In genomic region chr1:164109763-164110162, GRCm38 (mm10) we compare ENCODE assay signal across 21 mouse cellular contexts. TPM values are rescaled to one million over a fixed set of nuclear protein-coding genes. Genes with fewer than 3 reads are reported as not detected.
A peak's percentile ranks its signal among the peaks of the same experiment; 100 is the strongest.
DNase-seq lines count a peak whose midpoint lies in the region; ATAC-seq and TF ChIP-seq lines count a peak whose summit lies in the region.
"Had no signal": no experiment of that assay in that cellular context is flagged by ENCODE, and none has a peak within 500 bp of the region (broad histone marks: within the 10 kb centered on the region; RNA-seq: fewer than 3 reads in every experiment).

No protein-coding gene starts in this region.

- ATAC-seq in kidney, postnatal 0 days (replicated peaks; ENCODE audit: low FRiP score, low read depth): no peak
- ATAC-seq in lung, embryonic 16.5 days (ENCODE audit: low read depth): 0 out of 2 replicates have a peak, but pooled peaks have one; percentile 43
- ATAC-seq: forebrain, postnatal 0 days had no signal

- TF ChIP-seq CTCF in kidney, postnatal 0 days (IDR thresholded peaks at IDR 0.05; ENCODE audit: low read depth): no peak

- 35% methylated on average over 2 of the region's 2 CpGs for WGBS in kidney, postnatal 0 days
- 62% methylated on average over 2 of the region's 2 CpGs for WGBS in lung, embryonic 16.5 days

- no peak overlapping the region for H3K4me3 ChIP-seq in kidney, postnatal 0 days (replicated peaks; ENCODE audit: low read depth, low read length)
- no peak overlapping the region for H3K4me3 ChIP-seq in lung, embryonic 16.5 days (ENCODE audit: low read length)
- H3K4me3 ChIP-seq: erythroblast, embryonic 14.5 days; heart, embryonic 10.5 days; left cerebral cortex, adult 2 months had no signal

- peak; percentile 28 for DNase-seq in kidney, postnatal 0 days (ENCODE audit: low spot score)
- no peak for DNase-seq in kidney, adult 11 months
- no peak for DNase-seq in lung, postnatal 4 days
- DNase-seq in MEL-GATA-1-ER (ENCODE audit: extremely low read depth, low read depth): peak; percentile 9
- DNase-seq in right cerebral cortex, postnatal 14 days: peak; percentile 11
- DNase-seq in thymus, adult 18-20 months: no peak
- DNase-seq: adrenal gland, postnatal 14 days; cerebellum, adult 9-11 months; forebrain, postnatal 0 days; gastrocnemius, postnatal 25 days; heart, postnatal 36 days; kidney, adult 8-10 months; thymus, postnatal 4 days had no signal

- no peaks in the 10 kb centered on the region for H3K27me3 ChIP-seq in kidney, postnatal 0 days (ENCODE audit: insufficient read depth, low read length)
- no peaks in the 10 kb centered on the region for H3K27me3 ChIP-seq in lung, embryonic 16.5 days (ENCODE audit: control insufficient read depth, insufficient read depth, low read depth, low read length)

- no peaks in the 10 kb centered on the region for H3K4me1 ChIP-seq in kidney, postnatal 0 days (replicated peaks; ENCODE audit: insufficient read depth, low read length)
- no peaks in the 10 kb centered on the region for H3K4me1 ChIP-seq in lung, embryonic 16.5 days (replicated peaks; ENCODE audit: control insufficient read depth, insufficient read depth, low read length)
- H3K4me1 ChIP-seq: heart, embryonic 10.5 days had no signal

- H3K4me2 ChIP-seq in kidney, postnatal 0 days (ENCODE audit: low read length): no peak overlapping the region
- H3K4me2 ChIP-seq in lung, embryonic 16.5 days (ENCODE audit: low read depth, low read length): no peak overlapping the region

- no peak overlapping the region for H3K9ac ChIP-seq in kidney, postnatal 0 days (ENCODE audit: low read depth, low read length)
- H3K9ac ChIP-seq in lung, embryonic 16.5 days (ENCODE audit: low read length): no peak overlapping the region
- H3K9ac ChIP-seq: forebrain, postnatal 0 days had no signal

- H3K27ac ChIP-seq in kidney, postnatal 0 days: no peak overlapping the region
- H3K27ac ChIP-seq in lung, embryonic 16.5 days (ENCODE audit: low read length): peak overlapping the region; percentile 49; the same call in 1 of the 2 replicates
- H3K27ac ChIP-seq: heart, embryonic 10.5 days; left cerebral cortex, adult 2 months; macrophage had no signal

- H3K36me3 ChIP-seq in kidney, postnatal 0 days (ENCODE audit: insufficient read depth, low read length): no peaks in the 10 kb centered on the region
- H3K36me3 ChIP-seq in lung, embryonic 16.5 days (ENCODE audit: control insufficient read depth, insufficient read depth, low read length): no peaks in the 10 kb centered on the region
- H3K36me3 ChIP-seq: G1E; heart, embryonic 10.5 days had no signal

- H3K9me3 ChIP-seq in kidney, postnatal 0 days (replicated peaks; ENCODE audit: low read length): no peaks in the 10 kb centered on the region
- no peaks in the 10 kb centered on the region for H3K9me3 ChIP-seq in lung, embryonic 16.5 days (ENCODE audit: control insufficient read depth, low read length)
- H3K9me3 ChIP-seq: G1E; heart, embryonic 10.5 days had no signal

RNA-seq across cellular contexts. Expression of gene Selp, which starts 5.3 kb away (rescaled TPM):
- 0.17 and 2.0 TPM in 2 replicates for polyA plus RNA-seq in kidney, postnatal 0 days (2015; fragmentation: Nextera tagmentation; extraction: Ambion mirVana)
- polyA plus RNA-seq in lung, embryonic 16.5 days (2015; fragmentation: Nextera tagmentation; extraction: Ambion mirVana): 0.08 and 0.28 TPM in 2 replicates
- polyA plus RNA-seq: forebrain, postnatal 0 days; G1E; midbrain, postnatal 0 days; neural tube, embryonic 11.5 days had no signal

RNA-seq across cellular contexts. Expression of gene F5, which starts 41.9 kb away (rescaled TPM):
- polyA plus RNA-seq in kidney, postnatal 0 days (2015; fragmentation: Nextera tagmentation; extraction: Ambion mirVana): 0.21 and 0.29 TPM in 2 replicates
- polyA plus RNA-seq in lung, embryonic 16.5 days (2015; fragmentation: Nextera tagmentation; extraction: Ambion mirVana): 0.29 and 0.41 TPM in 2 replicates

RNA-seq across cellular contexts. Expression of gene Sell, which starts 48.0 kb away (rescaled TPM):
- polyA plus RNA-seq in kidney, postnatal 0 days (2015; fragmentation: Nextera tagmentation; extraction: Ambion mirVana): 0.45 and 0.85 TPM in 2 replicates
- polyA plus RNA-seq in lung, embryonic 16.5 days (2015; fragmentation: Nextera tagmentation; extraction: Ambion mirVana): 2.5 and 5.4 TPM in 2 replicates
- polyA plus RNA-seq: erythroblast, embryonic 14.5 days; G1E; heart, embryonic 10.5 days; midbrain, postnatal 0 days; neural tube, embryonic 11.5 days had no signal

Comparison
In these comparisons a context has a peak if more than half of its experiments do, and no peak if none do; other contexts are left out.
1. DNase-seq: peak in kidney, postnatal 0 days (single experiment), MEL-GATA-1-ER (single experiment) and right cerebral cortex, postnatal 14 days (single experiment); none in kidney, adult 11 months (single experiment), lung, postnatal 4 days (0 of 2) and thymus, adult 18-20 months (0 of 2).